Mouse (Mus musculus): ENCODE data around the gene Mmp20.

- TF ChIP-seq CTCF (IDR thresholded peaks at IDR 0.05; ENCODE audit: low read depth), result no peak
- no peak for TF ChIP-seq EP300 (IDR thresholded peaks at IDR 0.05; ENCODE audit: low read depth)
Observed at GRCm38 (mm10) chr9:7661371-7661770, 33.3 kb downstream of the Mmp20 start.

Measured in liver, embryonic 14.5 days (tissue).